Mouse (Mus musculus) effector memory CD4-positive, alpha-beta T cell, adult 7 months (primary cell): ENCODE measurements around the gene Matk. TPM values are rescaled to one million over a fixed set of nuclear protein-coding genes. Genes with fewer than 3 reads are reported as not detected.

Source experiments
- polyA plus RNA-seq: library from polyadenylated mRNA; unstranded; fragments of 100-300 nt; shearing (Covaris generic); gene quantifications from one replicate; pipeline ENCODE4 v1.2.1, GENCODE M21; 2017

Matk gene
- polyA plus RNA-seq, result 20.1 TPM

DNA sequence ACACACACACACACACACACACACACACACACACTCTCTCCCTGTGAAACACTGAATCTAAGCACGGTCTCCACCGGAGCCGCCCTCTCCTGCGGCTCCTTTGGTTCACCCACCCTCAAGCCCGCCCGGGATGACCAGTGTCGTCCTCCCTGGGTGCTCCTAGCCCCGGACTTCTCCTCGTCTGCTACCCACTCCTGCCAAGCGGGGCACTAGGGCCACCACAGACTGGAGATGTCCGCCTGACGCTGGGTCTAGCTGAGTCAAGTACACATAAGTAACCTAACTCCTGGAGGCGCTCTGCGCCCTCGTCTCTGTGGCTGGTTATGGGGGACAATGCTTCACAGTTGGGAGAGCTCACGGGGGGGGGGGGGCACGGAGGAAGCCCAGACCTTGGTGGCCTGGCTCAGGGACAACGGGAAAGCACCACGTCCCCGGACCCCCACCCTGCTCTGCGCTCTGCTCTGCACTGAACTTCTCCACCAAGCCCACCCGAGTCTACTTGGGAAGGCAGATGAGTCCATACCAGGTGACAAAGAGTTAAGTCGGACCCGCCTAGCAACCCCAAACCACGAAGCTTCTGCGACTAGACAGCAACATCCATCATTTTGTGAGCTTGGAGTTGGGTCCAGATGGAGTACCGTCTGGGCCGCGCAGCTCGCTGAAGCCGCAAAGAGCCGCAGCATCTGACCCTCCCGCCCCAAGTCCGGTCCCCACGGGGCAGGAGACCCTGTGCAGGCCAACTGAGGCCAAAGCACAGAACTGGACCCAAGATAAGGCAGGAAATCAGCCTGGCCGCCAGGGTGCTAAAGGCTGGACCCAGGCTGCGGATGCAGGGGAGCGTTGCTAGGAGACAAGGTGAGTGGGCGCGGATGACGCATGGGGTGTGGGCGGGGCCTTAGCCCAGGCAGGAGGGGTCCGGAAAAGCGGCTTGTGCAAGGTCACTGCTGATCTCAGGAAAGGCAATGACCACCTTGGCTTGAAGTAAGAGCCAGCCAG lies at the start of gene Matk:
Gene Matk, plus strand, starts transcription at position 512 of the 996 bp plus-strand sequence.

GRCm38 (mm10) chr10:81230438-81231332 lies 22.1 kb upstream of the Matk start, which contains the start of gene Atcay:
TSS of gene Atcay (minus strand) at chr10:81230833.

DNA sequence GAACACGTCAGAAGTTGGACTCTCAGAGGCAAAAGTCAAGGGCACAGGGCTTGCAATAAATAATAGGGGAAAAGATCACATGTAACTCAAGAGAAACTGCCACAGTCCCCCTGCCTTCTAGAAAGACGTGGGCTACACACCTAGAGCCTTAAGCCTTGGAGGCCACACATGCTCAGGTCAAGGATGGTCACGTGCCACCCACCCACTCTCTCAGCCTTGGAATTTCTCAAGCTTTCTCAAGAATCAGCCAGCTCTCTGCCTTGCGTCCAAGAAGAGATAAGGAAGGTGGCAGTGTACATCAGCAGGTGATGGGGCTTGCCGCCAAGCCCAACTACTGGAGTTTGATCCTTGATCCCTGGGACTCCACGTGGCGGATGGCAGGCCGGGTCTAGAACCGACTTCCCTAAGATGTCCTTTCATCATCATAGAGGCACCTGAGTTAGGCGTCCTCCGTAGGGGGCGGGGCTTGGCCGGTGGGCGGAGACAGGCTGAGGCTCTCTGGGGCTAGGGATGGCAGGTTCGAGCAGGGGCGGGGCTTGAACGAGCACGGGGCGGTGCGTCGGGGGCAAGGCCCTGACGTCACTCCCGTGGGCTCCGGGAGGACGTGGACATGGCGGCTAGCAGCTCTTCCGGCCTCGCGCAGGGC lies 20.0 kb upstream of the Matk start, which contains the start of gene Zfr2:
Gene Zfr2, plus strand, starts transcription at position 576 of the 646 bp plus-strand sequence.

GRCm38 (mm10) chr10:81266211-81267105 lies 13.7 kb downstream of the Matk start, which contains the start of the genes Mrpl54 and Apba3:
TSS of gene Mrpl54 (minus strand) at chr10:81266934.
TSS of gene Apba3 (plus strand) at chr10:81266960.

DNA sequence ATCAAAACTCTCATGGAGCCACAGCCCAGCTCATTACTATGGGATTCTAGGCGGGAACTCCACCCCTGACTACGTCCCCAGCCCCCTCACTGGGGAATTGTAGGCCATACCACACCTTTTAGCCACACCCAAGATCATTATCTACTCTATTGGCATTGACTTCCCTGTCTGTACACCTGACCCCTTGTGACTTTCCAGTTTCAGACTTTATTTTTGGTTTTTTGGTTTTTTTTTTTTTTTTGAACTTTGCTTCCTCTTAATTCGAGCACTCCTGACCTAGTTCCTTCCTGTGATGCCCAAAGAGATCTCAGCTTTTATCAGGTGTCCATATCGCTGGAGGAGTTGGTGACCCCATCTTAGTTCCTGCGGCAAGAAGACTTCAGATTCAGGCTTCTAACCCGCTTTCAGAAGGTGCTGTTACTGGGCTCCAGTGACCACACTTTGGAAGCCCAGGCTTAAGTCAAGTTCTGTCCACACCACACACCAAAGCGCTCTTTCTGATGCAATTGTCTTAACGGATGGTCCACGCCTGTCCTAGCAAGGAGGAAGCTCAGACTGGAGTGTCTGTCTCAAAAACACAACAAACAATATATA lies 38.9 kb downstream of the Matk start, which contains the start of gene Tjp3:
Gene Tjp3, minus strand, starts transcription at position 71 of the 594 bp plus-strand sequence.

DNA sequence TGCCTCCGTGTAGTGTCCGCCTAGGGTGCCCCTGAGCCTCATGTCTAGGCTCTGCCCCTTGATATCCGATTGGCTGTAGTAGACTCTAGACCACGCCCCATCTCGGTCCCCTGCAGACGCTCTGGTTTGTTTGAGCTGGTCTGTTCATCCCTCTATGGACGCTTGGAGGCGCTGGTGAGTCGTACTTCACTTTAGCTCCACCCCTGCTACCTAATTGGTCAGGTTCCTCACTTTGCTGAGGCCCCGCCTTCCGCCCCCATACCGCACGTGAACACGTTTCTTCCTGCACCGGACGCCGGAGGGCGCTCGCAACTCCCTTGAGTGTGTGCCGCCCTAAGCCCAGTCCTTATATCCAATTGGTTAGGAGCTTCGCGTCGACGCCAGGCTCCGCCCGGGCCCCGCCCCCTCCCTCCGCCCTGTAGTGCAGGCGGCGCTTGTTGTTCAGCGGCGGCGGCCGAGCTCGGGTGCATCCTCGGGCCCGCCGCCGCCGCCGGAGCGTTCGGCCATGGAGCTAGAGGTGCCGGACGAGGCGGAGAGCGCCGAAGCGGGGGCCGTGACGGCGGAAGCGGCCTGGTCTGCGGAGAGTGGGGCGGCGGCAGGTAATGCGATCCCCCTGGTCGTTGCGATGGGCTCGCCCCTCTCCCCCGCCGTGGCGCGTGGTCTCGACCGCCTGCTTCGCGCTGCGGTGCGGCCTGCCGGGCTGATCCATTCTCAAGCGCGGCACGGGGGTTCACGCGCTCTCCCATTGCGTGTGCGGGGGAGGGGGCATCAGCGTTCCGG lies 40.0 kb downstream of the Matk start, which contains the start of gene Pip5k1c:
Gene Pip5k1c, plus strand, starts transcription at position 410 of the 780 bp plus-strand sequence.

Other genes with a start within 250 kb of the Matk start
- 0.55 TPM for gene Gng7, start 238.0 kb upstream of the Matk start, polyA plus RNA-seq
- gene Diras1, start 227.3 kb upstream of the Matk start, polyA plus RNA-seq, result not detected
- gene Slc39a3, start 215.5 kb upstream of the Matk start, polyA plus RNA-seq, result 11.1 TPM
- 65.6 TPM for gene Sgta, start 192.8 kb upstream of the Matk start, polyA plus RNA-seq
- gene Thop1, start 182.9 kb upstream of the Matk start, polyA plus RNA-seq, result 4.3 TPM
- gene Creb3l3, start 154.1 kb upstream of the Matk start, polyA plus RNA-seq, result not detected
- 139 TPM for gene Map2k2, start 147.0 kb upstream of the Matk start, polyA plus RNA-seq
- 79.6 TPM for gene Zbtb7a, start 117.7 kb upstream of the Matk start, polyA plus RNA-seq
- gene Pias4, start 85.0 kb upstream of the Matk start, polyA plus RNA-seq, result 35.9 TPM
- gene Eef2, start 76.3 kb upstream of the Matk start, polyA plus RNA-seq, result 829 TPM
- gene Dapk3, start 69.9 kb upstream of the Matk start, polyA plus RNA-seq, result 82.9 TPM
- 0.32 TPM for gene 4930442H23Rik, start 69.1 kb upstream of the Matk start, polyA plus RNA-seq
- gene Nmrk2, start 50.9 kb upstream of the Matk start, polyA plus RNA-seq, result 0.76 TPM
- gene Atcay, start 22.1 kb upstream of the Matk start, polyA plus RNA-seq, result 3.1 TPM
- gene Zfr2, start 19.8 kb upstream of the Matk start, polyA plus RNA-seq, result 4.9 TPM
- gene Mrpl54, start 14.0 kb downstream of the Matk start, polyA plus RNA-seq, result 136 TPM
- gene Apba3, start 14.0 kb downstream of the Matk start, polyA plus RNA-seq, result 37.0 TPM
- gene Tjp3, start 38.6 kb downstream of the Matk start, polyA plus RNA-seq, result 11.5 TPM
- 88.8 TPM for gene Pip5k1c, start 40.0 kb downstream of the Matk start, polyA plus RNA-seq
- 42.7 TPM for gene Cactin, start 68.2 kb downstream of the Matk start, polyA plus RNA-seq
- gene Tbxa2r, start 75.8 kb downstream of the Matk start, polyA plus RNA-seq, result 15.1 TPM
- not detected for gene Gipc3, start 90.3 kb downstream of the Matk start, polyA plus RNA-seq
- 28.3 TPM for gene Hmg20b, start 97.5 kb downstream of the Matk start, polyA plus RNA-seq
- 1.8 TPM for gene Mfsd12, start 104.6 kb downstream of the Matk start, polyA plus RNA-seq
- 0.84 TPM for gene 4930404N11Rik, start 112.9 kb downstream of the Matk start, polyA plus RNA-seq
- gene Fzr1, start 125.6 kb downstream of the Matk start, polyA plus RNA-seq, result 49.3 TPM
- 49.7 TPM for gene Dohh, start 131.5 kb downstream of the Matk start, polyA plus RNA-seq
- gene Gm48551, start 131.5 kb downstream of the Matk start, polyA plus RNA-seq, result 5.1 TPM
- not detected for gene Gm48552, start 136.1 kb downstream of the Matk start, polyA plus RNA-seq
- 1.4 TPM for gene Smim24, start 140.1 kb downstream of the Matk start, polyA plus RNA-seq
- gene Nfic, start 202.7 kb downstream of the Matk start, polyA plus RNA-seq, result 13.3 TPM
- gene Celf5, start 229.8 kb downstream of the Matk start, polyA plus RNA-seq, result not detected
- 110 TPM for gene Ncln, start 243.5 kb downstream of the Matk start, polyA plus RNA-seq
- gene S1pr4, start 247.2 kb downstream of the Matk start, polyA plus RNA-seq, result 65.6 TPM